Mouse (Mus musculus) macrophage (primary cell): ENCODE data around the gene Hsd11b2. TPM values are rescaled to one million over a fixed set of nuclear protein-coding genes. Genes with fewer than 3 reads are reported as not detected.

Experiments used
- polyA plus RNA-seq: library from polyadenylated mRNA; stranded (reverse); fragments of 250-400 nt; gene quantifications from 3 replicates; pipeline ENCODE4 v1.2.4, GENCODE M21; 2018; ENCODE audit warnings: inconsistent platforms

Gene Hsd11b2
- polyA plus RNA-seq, 1 experiment from 2014 or later: not detected

Other genes starting within 250 kb of the Hsd11b2 start
- 2.9 to 8.0 TPM (median 3.4 TPM) in 3 replicates for gene Hsf4, start 249.0 kb upstream of the Hsd11b2 start, polyA plus RNA-seq
- gene Nol3, start 242.6 kb upstream of the Hsd11b2 start, polyA plus RNA-seq: 0.16 to 0.77 TPM (median 0.73 TPM) in 3 replicates
- gene 4931428F04Rik, start 228.9 kb upstream of the Hsd11b2 start, polyA plus RNA-seq: 0.79 to 3.9 TPM (median 1.5 TPM) in 3 replicates
- gene Exoc3l, start 222.7 kb upstream of the Hsd11b2 start, polyA plus RNA-seq: 0.19 to 0.32 TPM in 2 of 3 replicates, not detected in the other
- 30.2 to 47.0 TPM (median 34.1 TPM) in 3 replicates for gene E2f4, start 221.1 kb upstream of the Hsd11b2 start, polyA plus RNA-seq
- gene Elmo3, start 213.2 kb upstream of the Hsd11b2 start, polyA plus RNA-seq: 0.29 to 0.43 TPM (median 0.33 TPM) in 3 replicates
- gene Lrrc29, start 192.5 kb upstream of the Hsd11b2 start, polyA plus RNA-seq: 0.63 to 1.4 TPM (median 0.77 TPM) in 3 replicates
- gene Tmem208, start 192.4 kb upstream of the Hsd11b2 start, polyA plus RNA-seq: 19.5 to 78.9 TPM (median 58.8 TPM) in 3 replicates
- 5.6 to 17.0 TPM (median 9.8 TPM) in 3 replicates for gene Fhod1, start 170.8 kb upstream of the Hsd11b2 start, polyA plus RNA-seq
- gene Slc9a5, start 169.9 kb upstream of the Hsd11b2 start, polyA plus RNA-seq: 0.36 to 0.94 TPM (median 0.36 TPM) in 3 replicates
- gene Plekhg4, start 145.5 kb upstream of the Hsd11b2 start, polyA plus RNA-seq: not detected in 3 replicates
- not detected in 3 replicates for gene Kctd19, start 105.3 kb upstream of the Hsd11b2 start, polyA plus RNA-seq
- 0.13 TPM in 1 of 3 replicates, not detected in the others for gene Lrrc36, start 105.2 kb upstream of the Hsd11b2 start, polyA plus RNA-seq
- 0.20 to 1.0 TPM (median 0.49 TPM) in 3 replicates for gene Tppp3, start 47.2 kb upstream of the Hsd11b2 start, polyA plus RNA-seq
- gene Zdhhc1, start 21.9 kb upstream of the Hsd11b2 start, polyA plus RNA-seq: 6.8 to 10.0 TPM (median 7.3 TPM) in 3 replicates
- gene Atp6v0d1, start 47.3 kb downstream of the Hsd11b2 start, polyA plus RNA-seq: 238 to 301 TPM (median 263 TPM) in 3 replicates
- gene Ripor1, start 86.5 kb downstream of the Hsd11b2 start, polyA plus RNA-seq: 13.3 to 20.5 TPM (median 14.5 TPM) in 3 replicates
- 38.0 to 50.3 TPM (median 38.3 TPM) in 3 replicates for gene Ctcf, start 117.8 kb downstream of the Hsd11b2 start, polyA plus RNA-seq
- gene Agrp, start 118.6 kb downstream of the Hsd11b2 start, polyA plus RNA-seq: not detected in 3 replicates
- gene Carmil2, start 167.5 kb downstream of the Hsd11b2 start, polyA plus RNA-seq: 0.13 TPM in 1 of 3 replicates, not detected in the others
- gene Acd, start 182.3 kb downstream of the Hsd11b2 start, polyA plus RNA-seq: 14.9 to 20.7 TPM (median 19.5 TPM) in 3 replicates
- gene Pard6a, start 182.4 kb downstream of the Hsd11b2 start, polyA plus RNA-seq: 2.9 to 8.1 TPM (median 6.1 TPM) in 3 replicates
- gene 4933405L10Rik, start 188.9 kb downstream of the Hsd11b2 start, polyA plus RNA-seq: not detected in 3 replicates
- 1.4 to 6.3 TPM (median 3.2 TPM) in 3 replicates for gene Enkd1, start 189.5 kb downstream of the Hsd11b2 start, polyA plus RNA-seq
- 0.26 to 0.85 TPM (median 0.67 TPM) in 3 replicates for gene Gfod2, start 239.9 kb downstream of the Hsd11b2 start, polyA plus RNA-seq